Mouse (Mus musculus): Measurements from ENCODE around the gene Ints11. TPM values are rescaled to one million over a fixed set of nuclear protein-coding genes. Genes with fewer than 3 reads are reported as not detected.

The Ints11 gene
- polyA plus RNA-seq, 1 experiment from 2014 or later: 83.6 TPM

GRCm38 (mm10) chr4:155868614-155869298 lies 590 bp upstream of the Ints11 start:
- ATAC-seq (ENCODE audit: insufficient read depth) (peak; percentile 52; the same call in 1 of the 2 replicates), DNase-seq (no peak)
- Histone ChIP-seq H3K4me1 (ENCODE audit: insufficient read depth) (peaks cover 4% of the 10 kb centered on the region; the same call in 1 of the 2 replicates), H3K27ac (ENCODE audit: low read depth) (0 out of 2 replicates have a peak overlapping the region, but pooled peaks have one; percentile 30), H3K9ac (peak overlapping the region; percentile 71), H3K4me3 (ENCODE audit: low read depth, low read length) (peak overlapping the region; percentile 66), H3K9me3 (ENCODE audit: low read depth, low read length) (no peaks in the 10 kb centered on the region), H3K36me3 (ENCODE audit: insufficient read depth) (peaks cover 35% of the 10 kb centered on the region), H3K4me2 (peak overlapping the region; percentile 96), H3K27me3 (ENCODE audit: insufficient read depth, low read length) (no peaks in the 10 kb centered on the region)
- 6% methylated on average over 22 of the region's 22 CpGs for WGBS
- TF ChIP-seq CTCF (IDR thresholded peaks at IDR 0.05; ENCODE audit: low read depth): no peak

DNA sequence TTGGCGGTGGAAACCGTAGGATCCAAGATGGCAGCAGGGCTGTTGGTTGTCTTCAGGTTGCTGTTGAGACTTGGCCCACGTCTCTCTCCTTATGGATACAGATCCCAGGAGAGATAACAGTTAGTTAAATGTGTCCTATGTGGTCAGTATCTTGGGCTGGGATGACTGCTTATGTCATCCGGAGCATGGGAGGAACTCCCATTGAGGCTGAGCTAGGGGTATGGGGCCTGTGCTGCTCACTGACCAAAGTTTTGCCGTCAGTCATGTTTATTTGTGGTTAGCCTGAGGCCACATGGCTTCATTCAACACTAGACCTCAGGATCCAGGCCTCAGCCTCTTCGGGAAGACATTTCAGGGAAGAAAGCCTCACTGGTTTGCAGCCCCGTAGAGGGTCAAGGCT lies 2.1 kb downstream of the Ints11 start:
- peaks cover 48% of the 10 kb centered on the region for H3K36me3 ChIP-seq (ENCODE audit: insufficient read depth)
- H3K27ac ChIP-seq (ENCODE audit: low read depth): no peak overlapping the region
- H3K9me3 ChIP-seq (ENCODE audit: low read depth, low read length): no peaks in the 10 kb centered on the region
- 83% methylated on average over 7 of the region's 7 CpGs for WGBS
- peaks cover 4% of the 10 kb centered on the region; the same call in 1 of the 2 replicates for H3K4me1 ChIP-seq (ENCODE audit: insufficient read depth)
- no peak overlapping the region for H3K4me3 ChIP-seq (ENCODE audit: low read depth, low read length)
- TF ChIP-seq CTCF (IDR thresholded peaks at IDR 0.05; ENCODE audit: low read depth): no peak
- H3K4me2 ChIP-seq: no peak overlapping the region
- H3K27me3 ChIP-seq (ENCODE audit: insufficient read depth, low read length): no peaks in the 10 kb centered on the region
- ATAC-seq (ENCODE audit: insufficient read depth) (no peak), DNase-seq (no peak)
- no peak overlapping the region for H3K9ac ChIP-seq

DNA sequence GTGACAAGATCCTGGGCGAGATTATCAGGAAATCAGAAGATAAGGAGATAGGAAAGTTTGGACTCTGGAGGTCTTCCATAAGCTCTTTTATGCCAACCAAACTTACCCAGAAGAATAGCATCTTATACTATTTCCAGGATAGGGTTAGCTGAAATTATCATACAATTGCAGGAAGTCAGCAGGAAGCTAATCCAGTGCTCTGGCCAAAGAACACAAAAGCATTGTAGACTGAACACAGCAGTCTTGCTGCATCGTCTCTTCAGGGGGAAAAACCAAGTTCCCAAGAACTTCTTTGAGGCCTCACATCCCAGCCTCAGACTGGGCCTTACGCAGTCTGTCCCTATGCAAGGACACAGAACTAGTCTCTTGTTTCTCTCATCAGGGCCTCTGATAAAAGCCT lies 14.2 kb downstream of the Ints11 start:
- WGBS: 80% methylated on average over 3 of the region's 3 CpGs
- Histone ChIP-seq H3K4me3 (ENCODE audit: low read depth, low read length) (no peak overlapping the region), H3K36me3 (ENCODE audit: insufficient read depth) (peaks cover 47% of the 10 kb centered on the region), H3K4me1 (ENCODE audit: insufficient read depth) (no peaks in the 10 kb centered on the region), H3K9me3 (ENCODE audit: low read depth, low read length) (no peaks in the 10 kb centered on the region), H3K4me2 (no peak overlapping the region), H3K27ac (ENCODE audit: low read depth) (peak overlapping the region; percentile 67; the same call in 1 of the 2 replicates), H3K9ac (no peak overlapping the region), H3K27me3 (ENCODE audit: insufficient read depth, low read length) (no peaks in the 10 kb centered on the region)
- DNase-seq: peak; percentile 34
- no peak for ATAC-seq (ENCODE audit: insufficient read depth)
- no peak for TF ChIP-seq CTCF (IDR thresholded peaks at IDR 0.05; ENCODE audit: low read depth)

DNA sequence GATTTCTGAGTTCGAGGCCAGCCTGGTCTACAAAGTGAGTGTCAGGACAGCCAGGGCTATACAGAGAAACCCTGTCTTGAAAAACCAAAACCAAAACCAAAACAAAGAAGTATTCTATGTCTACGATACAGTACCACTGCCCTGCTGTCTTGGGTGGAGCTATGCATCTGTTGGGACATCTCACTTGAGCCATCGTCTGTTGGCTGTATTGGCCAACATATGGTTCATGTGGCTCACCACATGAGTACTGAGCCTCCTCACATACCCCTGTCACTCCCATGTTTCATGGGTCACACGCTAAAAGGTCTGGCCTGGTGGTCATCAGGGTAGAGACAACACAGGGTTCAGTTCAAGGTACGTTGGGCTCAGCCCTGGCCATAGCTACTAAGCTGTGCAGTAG lies 17.0 kb downstream of the Ints11 start:
- TF ChIP-seq CTCF (IDR thresholded peaks at IDR 0.05; ENCODE audit: low read depth): no peak

DNA sequence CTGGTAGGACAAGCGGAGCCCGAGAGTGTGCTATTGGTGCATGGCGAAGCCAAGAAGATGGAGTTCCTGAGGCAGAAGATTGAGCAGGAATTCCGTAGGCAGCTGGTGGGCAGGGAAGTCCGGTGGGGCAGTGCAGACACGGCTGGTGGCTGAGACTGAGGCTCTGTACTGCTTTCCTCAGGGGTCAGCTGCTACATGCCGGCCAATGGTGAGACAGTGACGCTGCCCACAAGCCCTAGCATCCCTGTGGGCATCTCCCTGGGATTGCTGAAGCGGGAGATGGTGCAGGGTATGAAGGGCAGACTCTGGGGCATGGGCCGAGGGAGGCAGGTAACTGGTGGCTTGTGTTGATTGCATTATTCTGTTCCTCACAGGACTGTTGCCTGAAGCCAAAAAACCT lies 18.3 kb downstream of the Ints11 start:
- Histone ChIP-seq H3K9me3 (ENCODE audit: low read depth, low read length) (no peaks in the 10 kb centered on the region), H3K36me3 (ENCODE audit: insufficient read depth) (peaks cover 60% of the 10 kb centered on the region), H3K4me2 (no peak overlapping the region), H3K27me3 (ENCODE audit: insufficient read depth, low read length) (no peaks in the 10 kb centered on the region), H3K4me1 (ENCODE audit: insufficient read depth) (no peaks in the 10 kb centered on the region), H3K27ac (ENCODE audit: low read depth) (no peak overlapping the region), H3K4me3 (ENCODE audit: low read depth, low read length) (no peak overlapping the region), H3K9ac (no peak overlapping the region; the same call in 1 of the 2 replicates)
- TF ChIP-seq CTCF (IDR thresholded peaks at IDR 0.05; ENCODE audit: low read depth): no peak
- no peak for DNase-seq
- 88% methylated on average over 10 of the region's 10 CpGs for WGBS
- no peak for ATAC-seq (ENCODE audit: insufficient read depth)

More for the DNA sequence above, 17.0 kb downstream of the Ints11 start:
- Histone ChIP-seq H3K36me3 (ENCODE audit: insufficient read depth) (peaks cover 60% of the 10 kb centered on the region), H3K27ac (ENCODE audit: low read depth) (no peak overlapping the region), H3K9ac (no peak overlapping the region), H3K4me2 (no peak overlapping the region), H3K9me3 (ENCODE audit: low read depth, low read length) (no peaks in the 10 kb centered on the region), H3K27me3 (ENCODE audit: insufficient read depth, low read length) (no peaks in the 10 kb centered on the region), H3K4me1 (ENCODE audit: insufficient read depth) (no peaks in the 10 kb centered on the region), H3K4me3 (ENCODE audit: low read depth, low read length) (no peak overlapping the region)
- WGBS: 92% methylated on average over 5 of the region's 5 CpGs
- ATAC-seq (ENCODE audit: insufficient read depth): no peak
- no peak for DNase-seq

DNA sequence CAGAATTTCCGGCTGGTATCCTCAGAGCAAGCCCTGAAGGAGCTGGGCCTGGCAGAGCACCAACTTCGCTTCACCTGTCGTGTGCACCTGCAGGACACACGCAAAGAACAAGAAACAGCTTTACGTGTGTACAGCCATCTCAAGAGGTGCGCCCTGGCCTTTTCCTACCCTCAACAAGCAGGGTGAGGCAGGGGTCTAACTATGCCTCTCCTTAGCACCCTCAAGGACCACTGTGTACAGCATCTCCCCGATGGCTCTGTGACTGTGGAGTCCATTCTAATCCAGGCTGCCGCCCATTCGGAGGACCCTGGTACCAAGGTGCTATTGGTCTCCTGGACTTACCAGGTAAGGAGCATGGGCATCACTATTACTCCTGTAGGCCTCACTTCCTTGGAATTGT lies 18.8 kb downstream of the Ints11 start:
- Histone ChIP-seq H3K27ac (ENCODE audit: low read depth) (no peak overlapping the region), H3K9ac (no peak overlapping the region), H3K36me3 (ENCODE audit: insufficient read depth) (peaks cover 60% of the 10 kb centered on the region), H3K9me3 (ENCODE audit: low read depth, low read length) (no peaks in the 10 kb centered on the region), H3K4me1 (ENCODE audit: insufficient read depth) (0 out of 2 replicates have a peak, but pooled peaks cover under 1% of the 10 kb centered on the region), H3K27me3 (ENCODE audit: insufficient read depth, low read length) (no peaks in the 10 kb centered on the region), H3K4me3 (ENCODE audit: low read depth, low read length) (no peak overlapping the region), H3K4me2 (no peak overlapping the region)
- no peak for TF ChIP-seq CTCF (IDR thresholded peaks at IDR 0.05; ENCODE audit: low read depth)
- WGBS: 92% methylated on average over 9 of the region's 9 CpGs
- DNase-seq (no peak), ATAC-seq (ENCODE audit: insufficient read depth) (no peak)

GRCm38 (mm10) chr4:155889316-155889715 lies 20.0 kb downstream of the Ints11 start:
- Histone ChIP-seq H3K9ac (no peak overlapping the region), H3K27ac (ENCODE audit: low read depth) (no peak overlapping the region), H3K4me1 (ENCODE audit: insufficient read depth) (peaks cover 6% of the 10 kb centered on the region), H3K27me3 (ENCODE audit: insufficient read depth, low read length) (no peaks in the 10 kb centered on the region), H3K4me2 (no peak overlapping the region), H3K9me3 (ENCODE audit: low read depth, low read length) (no peaks in the 10 kb centered on the region), H3K4me3 (ENCODE audit: low read depth, low read length) (no peak overlapping the region), H3K36me3 (ENCODE audit: insufficient read depth) (peaks cover 53% of the 10 kb centered on the region)
- WGBS: 78% methylated on average over 5 of the region's 5 CpGs
- TF ChIP-seq CTCF (IDR thresholded peaks at IDR 0.05; ENCODE audit: low read depth): no peak
- DNase-seq (no peak), ATAC-seq (ENCODE audit: insufficient read depth) (no peak)
